In the genomic region with DNA sequence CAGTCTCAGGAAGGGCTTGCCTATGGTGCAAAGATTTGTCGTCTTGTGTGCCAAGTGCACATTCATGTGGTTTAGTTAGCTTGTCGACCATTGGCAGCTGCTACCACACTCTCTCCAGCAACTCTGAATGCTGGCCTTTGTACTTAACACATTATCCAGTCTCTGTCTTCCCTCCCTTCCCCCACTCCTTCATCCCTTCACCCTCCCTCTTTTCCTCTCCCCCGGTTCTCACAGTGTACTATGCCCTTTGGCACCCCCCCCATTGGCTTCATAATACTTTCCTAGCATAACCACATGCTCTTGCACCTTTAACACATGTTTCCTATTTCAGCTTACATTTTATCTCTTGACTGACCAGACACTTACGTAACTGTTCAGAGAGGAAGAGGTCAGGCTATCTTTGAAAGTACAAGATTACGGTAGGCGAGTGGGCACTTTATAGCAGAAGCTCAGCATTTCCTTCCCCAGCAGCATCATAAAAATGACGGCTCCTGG, we compare ENCODE assay signal across 9 mouse cellular contexts.
DNase-seq lines count a peak whose midpoint lies in the region; ATAC-seq and TF ChIP-seq lines count a peak whose summit lies in the region.
"Had no signal": no experiment of that assay in that cellular context is flagged by ENCODE, and none has a peak within 500 bp of the region (broad histone marks: within the 10 kb centered on the region; RNA-seq: fewer than 3 reads in every experiment).

No protein-coding gene starts in this region.

- no peak overlapping the region for H3K4me3 ChIP-seq in hindbrain, embryonic 13.5 days
- no peak overlapping the region for H3K4me3 ChIP-seq in hindbrain, embryonic 12.5 days
- no peak overlapping the region for H3K4me3 ChIP-seq in intestine, postnatal 0 days (ENCODE audit: low read depth, low read length)
- peak overlapping the region; percentile 79 for H3K4me3 ChIP-seq in megakaryocyte, embryonic 14.5 days (replicated peaks)
- H3K4me3 ChIP-seq: stomach, embryonic 15.5 days had no signal

- WGBS in hindbrain, embryonic 13.5 days = 65% methylated on average over 7 of the region's 7 CpGs
- 65% methylated on average over 7 of the region's 7 CpGs for WGBS in hindbrain, embryonic 12.5 days
- WGBS in intestine, postnatal 0 days = 36% methylated on average over 7 of the region's 7 CpGs

- H3K27me3 ChIP-seq in hindbrain, embryonic 13.5 days = no peaks in the 10 kb centered on the region
- H3K27me3 ChIP-seq in hindbrain, embryonic 12.5 days = no peaks in the 10 kb centered on the region
- H3K27me3 ChIP-seq in intestine, postnatal 0 days (replicated peaks; ENCODE audit: control insufficient read depth, insufficient read depth, low read length) = no peaks in the 10 kb centered on the region
- no peaks in the 10 kb centered on the region for H3K27me3 ChIP-seq in megakaryocyte, embryonic 14.5 days (replicated peaks)
- H3K27me3 ChIP-seq: stomach, embryonic 15.5 days had no signal

- no peak for TF ChIP-seq CTCF in intestine, postnatal 0 days (IDR thresholded peaks at IDR 0.05; ENCODE audit: low read depth)

- H3K36me3 ChIP-seq in hindbrain, embryonic 13.5 days = no peaks in the 10 kb centered on the region
- no peaks in the 10 kb centered on the region for H3K36me3 ChIP-seq in hindbrain, embryonic 12.5 days
- no peaks in the 10 kb centered on the region for H3K36me3 ChIP-seq in intestine, postnatal 0 days (ENCODE audit: control insufficient read depth, insufficient read depth)
- H3K36me3 ChIP-seq in megakaryocyte, embryonic 14.5 days (replicated peaks; ENCODE audit: low read length) = no peaks in the 10 kb centered on the region
- H3K36me3 ChIP-seq: stomach, embryonic 15.5 days had no signal

- H3K9ac ChIP-seq in hindbrain, embryonic 13.5 days = no peak overlapping the region
- H3K9ac ChIP-seq in hindbrain, embryonic 12.5 days = no peak overlapping the region
- no peak overlapping the region for H3K9ac ChIP-seq in intestine, postnatal 0 days (ENCODE audit: low read depth, low read length)
- H3K9ac ChIP-seq: stomach, embryonic 15.5 days had no signal

- H3K4me1 ChIP-seq in hindbrain, embryonic 13.5 days (replicated peaks) = no peaks in the 10 kb centered on the region
- no peaks in the 10 kb centered on the region for H3K4me1 ChIP-seq in hindbrain, embryonic 12.5 days
- H3K4me1 ChIP-seq in intestine, postnatal 0 days (replicated peaks; ENCODE audit: control insufficient read depth, insufficient read depth, low read length) = peaks cover 5% of the 10 kb centered on the region; the same call in 1 of the 2 replicates
- peaks cover 43% of the 10 kb centered on the region for H3K4me1 ChIP-seq in megakaryocyte, embryonic 14.5 days
- H3K4me1 ChIP-seq: stomach, embryonic 15.5 days had no signal

- DNase-seq in fibroblast of lung, adult 2 months (ENCODE audit: low read depth) = peak; percentile 79
- no peak for DNase-seq in thymus, postnatal 4 days
- no peak for DNase-seq in MN1 (ENCODE audit: low spot score)
- DNase-seq in retina, postnatal 1 day = no peak

- H3K4me2 ChIP-seq in hindbrain, embryonic 13.5 days = no peak overlapping the region
- no peak overlapping the region for H3K4me2 ChIP-seq in hindbrain, embryonic 12.5 days (replicated peaks)
- H3K4me2 ChIP-seq in intestine, postnatal 0 days (replicated peaks; ENCODE audit: low read depth) = no peak overlapping the region
- H3K4me2 ChIP-seq: stomach, embryonic 15.5 days had no signal

- no peaks in the 10 kb centered on the region for H3K9me3 ChIP-seq in hindbrain, embryonic 13.5 days
- H3K9me3 ChIP-seq in hindbrain, embryonic 12.5 days (replicated peaks) = no peaks in the 10 kb centered on the region
- H3K9me3 ChIP-seq in intestine, postnatal 0 days (ENCODE audit: control insufficient read depth) = no peaks in the 10 kb centered on the region
- H3K9me3 ChIP-seq in megakaryocyte, embryonic 14.5 days = no peaks in the 10 kb centered on the region
- H3K9me3 ChIP-seq: stomach, embryonic 15.5 days had no signal

- peak; percentile 78 for ATAC-seq in hindbrain, embryonic 13.5 days (ENCODE audit: low FRiP score)
- ATAC-seq in hindbrain, embryonic 12.5 days (ENCODE audit: low FRiP score) = no peak
- peak; percentile 89 for ATAC-seq in intestine, postnatal 0 days

- no peak overlapping the region for H3K27ac ChIP-seq in hindbrain, embryonic 13.5 days
- no peak overlapping the region for H3K27ac ChIP-seq in hindbrain, embryonic 12.5 days
- peak overlapping the region; percentile 35; the same call in 1 of the 2 replicates for H3K27ac ChIP-seq in intestine, postnatal 0 days (ENCODE audit: low read depth, low read length)
- H3K27ac ChIP-seq: stomach, embryonic 15.5 days had no signal
